ENCODE assay signal across 21 mouse cellular contexts in genomic region chr15:80361780-80362508, GRCm38 (mm10).
DNase-seq lines count a peak whose midpoint lies in the region; ATAC-seq and TF ChIP-seq lines count a peak whose summit lies in the region.
"Had no signal": no experiment of that assay in that cellular context is flagged by ENCODE, and none has a peak within 500 bp of the region (broad histone marks: within the 10 kb centered on the region; RNA-seq: fewer than 3 reads in every experiment).

No protein-coding gene starts in this region.

- no peaks in the 10 kb centered on the region for H3K27me3 ChIP-seq in cerebellum, adult 2 months (ENCODE audit: control insufficient read depth, insufficient read depth, low read length)
- H3K27me3 ChIP-seq in forebrain, embryonic 15.5 days: no peaks in the 10 kb centered on the region
- H3K27me3 ChIP-seq in forebrain, embryonic 14.5 days (replicated peaks; ENCODE audit: control insufficient read depth, insufficient read depth, low read length): no peaks in the 10 kb centered on the region
- H3K27me3 ChIP-seq in neural tube, embryonic 15.5 days (replicated peaks): no peaks in the 10 kb centered on the region
- H3K27me3 ChIP-seq: hindbrain, embryonic 12.5 days; hindbrain, embryonic 15.5 days; intestine, embryonic 15.5 days had no signal

- no peak for TF ChIP-seq POLR2A in cerebellum, adult 2 months (IDR thresholded peaks at IDR 0.05; ENCODE audit: borderline replicate concordance, insufficient read depth, low read length)

- no peak overlapping the region for H3K9ac ChIP-seq in forebrain, embryonic 15.5 days (replicated peaks)
- H3K9ac ChIP-seq in forebrain, embryonic 14.5 days (ENCODE audit: low read length): no peak overlapping the region
- H3K9ac ChIP-seq in neural tube, embryonic 15.5 days (replicated peaks): no peak overlapping the region
- H3K9ac ChIP-seq: embryonic facial prominence, embryonic 12.5 days; embryonic facial prominence, embryonic 15.5 days; hindbrain, embryonic 12.5 days; hindbrain, embryonic 15.5 days; intestine, embryonic 15.5 days had no signal

- H3K4me1 ChIP-seq in cerebellum, adult 2 months (ENCODE audit: control insufficient read depth, insufficient read depth, low read length): peaks cover 42% of the 10 kb centered on the region
- H3K4me1 ChIP-seq in forebrain, embryonic 15.5 days: peaks cover 23% of the 10 kb centered on the region
- H3K4me1 ChIP-seq in forebrain, embryonic 14.5 days (ENCODE audit: control insufficient read depth, insufficient read depth, low read length): peaks cover 9% of the 10 kb centered on the region; the same call in 1 of the 2 replicates
- peaks cover 6% of the 10 kb centered on the region for H3K4me1 ChIP-seq in neural tube, embryonic 15.5 days
- H3K4me1 ChIP-seq: embryonic facial prominence, embryonic 15.5 days had no signal

- no peak for ATAC-seq in cerebellum, adult (ENCODE audit: insufficient number of reproducible peaks, low FRiP score, low TSS enrichment)
- no peak for ATAC-seq in forebrain, embryonic 15.5 days (replicated peaks)
- ATAC-seq in forebrain, embryonic 14.5 days: no peak
- no peak for ATAC-seq in neural tube, embryonic 15.5 days (ENCODE audit: low FRiP score)
- ATAC-seq: activated CD4-positive, CD25-positive, alpha-beta regulatory T cell, adult 4 months; intestine, embryonic 15.5 days had no signal

- no peaks in the 10 kb centered on the region for H3K9me3 ChIP-seq in forebrain, embryonic 15.5 days
- no peaks in the 10 kb centered on the region for H3K9me3 ChIP-seq in forebrain, embryonic 14.5 days (replicated peaks; ENCODE audit: control insufficient read depth, low read length)
- no peaks in the 10 kb centered on the region for H3K9me3 ChIP-seq in neural tube, embryonic 15.5 days (replicated peaks)
- H3K9me3 ChIP-seq: embryonic facial prominence, embryonic 12.5 days; embryonic facial prominence, embryonic 15.5 days; hindbrain, embryonic 12.5 days; hindbrain, embryonic 15.5 days; intestine, embryonic 15.5 days had no signal

- WGBS in cerebellum, adult 2 months: 48% methylated on average over 15 of the region's 15 CpGs
- WGBS in forebrain, embryonic 15.5 days: 89% methylated on average over 15 of the region's 15 CpGs
- 91% methylated on average over 15 of the region's 15 CpGs for WGBS in forebrain, embryonic 14.5 days
- 91% methylated on average over 15 of the region's 15 CpGs for WGBS in neural tube, embryonic 15.5 days

- H3K36me3 ChIP-seq in forebrain, embryonic 15.5 days: no peaks in the 10 kb centered on the region
- no peaks in the 10 kb centered on the region for H3K36me3 ChIP-seq in forebrain, embryonic 14.5 days (ENCODE audit: control insufficient read depth, insufficient read depth, low read length)
- no peaks in the 10 kb centered on the region for H3K36me3 ChIP-seq in neural tube, embryonic 15.5 days
- H3K36me3 ChIP-seq: embryonic facial prominence, embryonic 12.5 days; embryonic facial prominence, embryonic 15.5 days; hindbrain, embryonic 12.5 days; hindbrain, embryonic 15.5 days; intestine, embryonic 15.5 days had no signal

- H3K27ac ChIP-seq in cerebellum, adult 2 months (ENCODE audit: insufficient read depth, low read length): 0 out of 2 replicates have a peak overlapping the region, but pooled peaks have one; percentile 31
- peak overlapping the region; percentile 51; the same call in 1 of the 2 replicates for H3K27ac ChIP-seq in forebrain, embryonic 15.5 days (replicated peaks)
- no peak overlapping the region for H3K27ac ChIP-seq in forebrain, embryonic 14.5 days (ENCODE audit: low read depth, low read length)
- peak overlapping the region; percentile 23; the same call in 1 of the 2 replicates for H3K27ac ChIP-seq in neural tube, embryonic 15.5 days (replicated peaks)
- H3K27ac ChIP-seq: embryonic facial prominence, embryonic 12.5 days; embryonic facial prominence, embryonic 15.5 days; gastrocnemius, adult 2 months; hindbrain, embryonic 12.5 days; hindbrain, embryonic 15.5 days; intestine, embryonic 15.5 days had no signal

- no peak overlapping the region for H3K4me2 ChIP-seq in forebrain, embryonic 15.5 days (replicated peaks)
- H3K4me2 ChIP-seq in forebrain, embryonic 14.5 days (ENCODE audit: low read length): no peak overlapping the region
- H3K4me2 ChIP-seq in neural tube, embryonic 15.5 days: no peak overlapping the region
- H3K4me2 ChIP-seq: embryonic facial prominence, embryonic 12.5 days; embryonic facial prominence, embryonic 15.5 days; heart, embryonic 11.5 days; hindbrain, embryonic 12.5 days; hindbrain, embryonic 15.5 days; intestine, embryonic 15.5 days had no signal

- H3K4me3 ChIP-seq in cerebellum, adult 2 months (replicated peaks; ENCODE audit: insufficient read depth, low read depth, low read length): no peak overlapping the region
- no peak overlapping the region for H3K4me3 ChIP-seq in forebrain, embryonic 15.5 days
- H3K4me3 ChIP-seq in forebrain, embryonic 14.5 days (ENCODE audit: low read depth, low read length): no peak overlapping the region
- no peak overlapping the region for H3K4me3 ChIP-seq in neural tube, embryonic 15.5 days (replicated peaks)
- H3K4me3 ChIP-seq: embryonic facial prominence, embryonic 12.5 days; embryonic facial prominence, embryonic 15.5 days; gastrocnemius, adult 2 months; hindbrain, embryonic 12.5 days; hindbrain, embryonic 15.5 days; intestine, embryonic 15.5 days had no signal

- no peak for TF ChIP-seq CTCF in cerebellum, adult 2 months (IDR thresholded peaks at IDR 0.05; ENCODE audit: borderline replicate concordance, insufficient read depth, low read depth, low read length)

- peak in 1 of 2 experiments; percentile 42 for DNase-seq in cerebellum, adult 2 months
- DNase-seq in cerebellum, adult 8-10 months: no peak
- peak; percentile 37 to 43 for DNase-seq in cerebellum, postnatal 25 days
- DNase-seq in forebrain, embryonic 14.5 days (ENCODE audit: low spot score): no peak
- no peak for DNase-seq in neural tube, embryonic 10.5 days (ENCODE audit: extremely low spot score, low spot score)
- DNase-seq: adrenal gland, adult 8-10 months; adrenal gland, postnatal 25 days; gastrocnemius, adult 2 months; gastrocnemius, postnatal 14 days; heart, adult 11 months; kidney, adult 11 months had no signal

Comparison
In these comparisons a context has a peak if more than half of its experiments do, and no peak if none do; other contexts are left out.
1. DNase-seq: peak in cerebellum, postnatal 25 days (2 of 2); none in cerebellum, adult 8-10 months (single experiment), forebrain, embryonic 14.5 days (single experiment) and neural tube, embryonic 10.5 days (single experiment).